Mouse (Mus musculus): ENCODE measurements at regions not wholly inside any gene's neighbourhood (a gene's known extent, or its start where the extent isn't known, plus 50 kb on each side); places are given as distances from the start of the nearest gene placed in this dataset.

DNA sequence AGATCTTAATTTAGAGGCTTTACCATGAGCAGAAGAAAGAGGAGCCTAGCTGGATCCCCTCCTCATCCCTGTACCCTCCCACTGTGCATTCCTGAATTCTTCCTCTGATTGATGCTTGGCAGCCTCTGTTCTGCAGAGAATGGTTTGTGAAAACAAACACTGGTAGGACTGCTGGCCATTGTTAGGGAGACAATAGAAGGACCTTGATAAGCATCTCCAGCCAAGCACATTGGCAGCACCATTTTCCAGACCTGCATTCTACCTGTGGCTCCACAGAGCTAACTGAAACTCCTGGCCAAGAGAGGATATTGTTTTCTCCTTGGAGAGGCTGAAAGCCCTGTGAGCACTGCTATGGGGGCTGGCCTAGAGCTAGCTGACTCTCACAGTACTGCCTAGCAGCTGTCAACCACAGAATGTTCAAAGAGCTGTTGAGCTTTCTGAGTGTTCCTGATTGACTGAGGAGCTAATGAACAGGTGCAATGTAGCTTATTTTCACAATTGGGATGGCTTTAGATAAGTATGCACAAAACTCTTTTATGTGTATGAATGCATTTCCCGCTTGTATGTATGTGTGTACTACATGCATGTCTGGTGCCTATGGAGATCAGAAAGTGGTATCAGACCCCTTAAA is 111.5 kb downstream of the Edn1 start:
- TF ChIP-seq POLR2A (IDR thresholded peaks at IDR 0.05; ENCODE audit: low read depth, low read length) (no peak), CTCF (IDR thresholded peaks at IDR 0.05; ENCODE audit: extremely low read depth, insufficient read depth, insufficient read length, insufficient replicate concordance) (no peak)

Data from spleen, adult 2 months (tissue).